Mouse (Mus musculus) left cerebral cortex, postnatal 14 days (tissue): ENCODE results near the gene Prox1. TPM values are rescaled to one million over a fixed set of nuclear protein-coding genes. Genes with fewer than 3 reads are reported as not detected.

Experiments used
- DNase-seq, 2 experiments: peaks; one replicate each; pipeline ENCODE4 v3.0.0; 2021 to 2022; ENCODE audit warnings: low spot score in 2 of 2, mixed read lengths in 1 of 2
- intact Hi-C: fragments of 180-260 bp; cut with DNase I; formaldehyde crosslinking; loops from one replicate; pipeline ENCODE4 v1.15.1; 2025
- long read RNA-seq, 2 experiments: library from polyadenylated mRNA; stranded (forward); transcript quantifications; one replicate each; pipeline ENCODE4 v2.0.0; 2021
- total RNA-seq, 2 experiments: library from RNA; stranded (reverse); gene quantifications; 2 replicates each; pipeline ENCODE4 v1.2.3; 2021

Prox1 gene
- 10 to 100 TPM in 1 of 2 experiments, 1 to 10 TPM in 1; 8.0 to 12.4 TPM for total RNA-seq
- long read RNA-seq, experiment 1, full-length matches to known transcripts, result 2 of 3 reads
- long read RNA-seq, experiment 1, partial matches to known transcripts, result 1 of 3 reads
- long read RNA-seq, experiment 1, other reads (novel, unspliced or antisense), result 0 of 3 reads
- long read RNA-seq, experiment 2, result 0 reads

DNA sequence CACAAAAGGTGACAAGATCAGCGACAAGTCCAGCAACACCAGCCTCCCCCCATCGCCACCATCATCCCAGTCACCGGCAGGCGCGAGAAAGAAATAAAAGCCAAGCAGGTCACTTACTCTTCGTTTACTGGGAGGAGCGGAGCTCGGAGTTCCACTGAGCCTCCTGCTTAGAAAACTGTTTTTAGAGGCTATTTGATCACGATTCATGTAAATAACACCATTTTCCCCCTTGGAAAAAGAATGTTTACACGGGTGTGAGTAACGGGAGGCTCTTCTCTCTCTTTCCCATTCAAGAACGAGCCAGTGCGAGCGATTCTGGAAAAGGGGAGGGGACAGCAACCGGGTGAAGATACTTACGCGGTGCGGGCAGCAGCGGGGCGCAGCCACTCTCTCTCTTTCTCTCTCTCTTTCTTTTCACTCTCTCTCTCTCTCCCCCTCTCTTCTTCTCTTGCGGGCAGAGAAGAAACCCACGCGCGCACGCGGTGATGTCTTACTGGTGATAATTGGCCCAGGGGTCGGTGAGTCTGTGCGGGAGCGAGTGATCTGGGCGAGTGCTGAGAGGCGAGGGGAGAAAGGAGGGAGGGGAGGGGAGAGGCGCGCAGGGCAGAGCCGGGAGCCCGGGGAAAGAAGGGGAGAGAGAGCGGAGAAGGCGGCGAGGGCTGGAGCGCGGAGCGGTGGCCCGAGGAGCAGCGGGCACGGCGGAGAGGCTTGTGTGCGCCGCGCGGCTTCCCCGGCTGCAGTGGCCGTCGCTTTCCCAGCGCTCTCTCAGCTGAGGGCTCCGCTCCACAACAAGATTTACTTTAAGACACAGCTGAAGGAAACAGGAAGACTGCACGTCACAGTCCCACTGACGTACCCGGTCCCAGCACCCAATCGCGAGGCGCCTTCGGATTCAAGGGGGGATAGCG, at the start of gene Prox1:
Gene Prox1, minus strand, starts transcription at position 804 of the 908 bp plus-strand sequence.
- DNase-seq, result peak; percentile 50 to 65
- intact Hi-C loops, result no loop called here

GRCm38 (mm10) chr1:190216621-190217020, 46.1 kb upstream of the Prox1 start:
- intact Hi-C loops, result no loop called here

GRCm38 (mm10) chr1:190214626-190215025, 44.1 kb upstream of the Prox1 start:
- DNase-seq, result no peak
- intact Hi-C loops, result no loop called here

More at GRCm38 (mm10) chr1:190216621-190217020, 46.1 kb upstream of the Prox1 start:
- no peak for DNase-seq

DNA sequence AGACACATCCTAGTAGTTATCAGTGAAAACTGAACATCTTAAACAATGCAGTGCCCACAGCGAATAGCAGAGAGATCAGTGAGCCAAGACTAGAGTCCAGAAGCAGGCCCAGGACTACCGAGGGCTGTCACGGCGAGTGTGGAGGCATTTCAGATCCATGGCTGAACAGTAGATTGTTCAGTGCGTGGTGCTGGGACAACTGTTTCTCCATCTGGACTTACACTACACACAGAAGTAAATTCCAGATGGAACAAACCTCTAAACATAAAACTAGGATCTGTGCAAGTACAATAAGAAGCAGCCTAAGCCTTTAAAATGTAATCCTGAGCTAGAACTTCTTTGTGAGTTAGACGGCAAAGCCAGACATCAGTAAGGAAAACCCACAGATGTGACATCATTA, 42.7 kb upstream of the Prox1 start:
- DNase-seq, result peak; percentile 7 to 9
- intact Hi-C loops, result no loop called here

- no peak for DNase-seq
- intact Hi-C loops, result no loop called here
Observed at GRCm38 (mm10) chr1:190207246-190207645, 36.7 kb upstream of the Prox1 start.

GRCm38 (mm10) chr1:190205691-190206090, 35.2 kb upstream of the Prox1 start:
- intact Hi-C loops, result no loop called here
- no peak for DNase-seq

DNA sequence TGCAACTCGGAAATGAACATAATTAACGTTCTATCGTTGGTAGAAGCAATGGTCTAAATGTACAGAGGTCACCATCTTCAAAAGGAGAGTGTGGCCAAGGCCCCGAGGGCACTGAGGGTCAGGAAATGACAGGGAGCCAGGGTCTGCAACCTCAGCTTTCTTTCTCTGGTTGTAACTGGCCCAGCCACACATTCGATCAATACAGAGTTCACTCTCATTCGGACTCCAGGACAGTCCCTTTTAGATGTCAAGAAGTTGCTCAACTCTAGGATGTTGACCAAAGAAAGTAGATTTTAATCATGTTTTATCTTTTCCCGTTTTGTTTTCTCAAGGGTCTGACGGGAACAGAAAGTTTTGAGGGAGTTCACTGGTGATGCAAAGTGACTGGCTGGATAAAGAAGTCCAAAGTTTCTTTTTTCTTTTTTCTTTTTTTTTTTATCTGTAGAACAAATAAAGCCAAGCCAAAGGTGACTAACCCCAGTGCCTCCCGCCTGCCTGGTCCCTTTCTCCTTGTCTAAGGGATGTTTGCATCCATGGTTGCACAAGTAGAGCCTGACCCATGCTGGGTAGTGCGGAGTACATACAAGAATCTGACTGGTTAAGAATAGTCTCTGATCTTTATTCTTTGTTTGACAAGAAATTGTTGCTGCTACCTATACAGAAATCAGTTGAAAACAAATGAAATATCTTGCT, 34.0 kb upstream of the Prox1 start:
- no peak for DNase-seq
- intact Hi-C loops, result no loop called here

- DNase-seq, result no peak
- intact Hi-C loops, result no loop called here
Observed at GRCm38 (mm10) chr1:190201696-190202095, 31.2 kb upstream of the Prox1 start.

- DNase-seq, result no peak
- intact Hi-C loops, result no loop called here
Observed at GRCm38 (mm10) chr1:190200996-190201395, 30.5 kb upstream of the Prox1 start.

DNA sequence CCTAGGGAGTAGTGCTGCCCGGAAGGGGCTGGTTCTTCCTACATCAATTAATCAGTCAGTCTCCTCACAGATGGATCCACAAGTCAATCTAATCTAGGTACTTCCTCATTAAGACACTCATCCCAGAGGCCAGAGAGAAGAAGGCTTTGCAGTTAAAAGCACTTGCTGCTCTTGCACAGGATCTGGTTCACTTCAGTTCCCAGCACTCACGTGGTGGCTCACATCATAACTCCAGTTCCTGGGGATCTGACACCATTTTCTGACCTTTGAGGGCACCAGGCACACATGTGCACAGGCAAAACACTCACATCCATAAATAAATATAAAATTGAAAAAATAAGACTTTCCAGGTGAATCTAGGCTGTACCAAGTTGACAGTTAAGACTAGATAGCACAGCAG, 27.7 kb upstream of the Prox1 start:
- no peak for DNase-seq
- intact Hi-C loops, result no loop called here

DNA sequence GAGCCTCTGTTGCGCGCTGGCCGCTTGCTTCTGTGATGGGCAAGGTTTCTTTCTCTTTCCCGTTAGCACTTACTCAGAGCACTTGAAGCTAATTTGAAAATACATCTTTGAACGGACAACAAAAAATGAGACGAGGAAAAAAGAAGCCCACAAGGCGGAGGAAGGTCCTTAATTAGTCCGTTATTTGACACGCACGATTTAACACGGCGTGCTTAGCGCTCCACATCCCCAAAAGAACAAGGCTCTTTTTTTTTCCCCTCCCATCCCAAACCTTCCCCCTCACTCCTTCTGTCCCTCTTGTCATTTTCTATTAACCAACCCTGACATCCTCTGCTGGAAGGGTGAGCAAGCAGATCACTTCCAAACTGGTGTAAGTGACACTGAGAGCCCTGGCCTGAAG, 21.5 kb upstream of the Prox1 start:
- DNase-seq, result no peak
- intact Hi-C loops, result no loop called here

GRCm38 (mm10) chr1:190190231-190190965, 19.9 kb upstream of the Prox1 start:
- intact Hi-C loops, result no loop called here
- no peak for DNase-seq

DNA sequence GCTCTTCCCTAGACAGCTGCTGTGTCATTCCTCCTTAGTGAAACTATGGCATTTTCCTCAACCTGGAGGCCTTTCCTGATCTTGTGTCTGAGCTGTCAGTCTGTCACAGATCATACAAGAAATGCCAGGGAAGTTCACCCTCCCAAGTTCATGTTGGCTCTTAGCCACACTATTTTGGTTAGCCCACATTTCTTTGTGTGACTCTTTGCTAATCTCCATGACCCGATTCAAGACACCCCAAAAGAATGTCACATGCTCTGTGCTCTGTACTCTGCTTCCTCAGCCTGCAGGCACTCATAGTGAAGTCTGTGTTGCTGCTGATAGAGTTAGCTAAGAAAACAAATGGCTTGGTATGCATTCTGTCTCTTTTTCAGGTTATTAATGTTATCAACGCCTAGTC, 18.6 kb upstream of the Prox1 start:
- intact Hi-C loops, result no loop called here
- DNase-seq, result no peak

DNA sequence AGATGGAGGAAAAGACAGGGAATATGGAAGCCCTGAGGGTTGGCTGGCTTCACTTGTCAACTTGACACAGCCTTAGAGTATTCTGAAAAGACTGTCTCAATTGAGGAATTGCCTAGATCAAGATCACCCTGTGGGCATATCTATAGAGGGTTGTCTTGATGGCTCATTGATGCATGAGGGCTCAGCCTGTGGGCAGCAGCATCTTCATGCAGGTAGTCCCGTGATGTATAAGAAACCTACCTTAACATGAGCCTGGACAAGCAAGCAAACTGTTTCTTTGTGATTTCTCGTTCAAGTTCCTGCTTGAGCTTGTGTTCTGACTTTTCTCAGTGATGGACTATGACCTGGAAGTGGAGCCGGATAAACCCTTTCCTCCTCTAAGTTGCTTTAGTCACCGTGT, 15.8 kb upstream of the Prox1 start:
- intact Hi-C loops, result no loop called here
- no peak for DNase-seq

GRCm38 (mm10) chr1:190185284-190185683, 14.8 kb upstream of the Prox1 start:
- intact Hi-C loops, result no loop called here
- no peak for DNase-seq

DNA sequence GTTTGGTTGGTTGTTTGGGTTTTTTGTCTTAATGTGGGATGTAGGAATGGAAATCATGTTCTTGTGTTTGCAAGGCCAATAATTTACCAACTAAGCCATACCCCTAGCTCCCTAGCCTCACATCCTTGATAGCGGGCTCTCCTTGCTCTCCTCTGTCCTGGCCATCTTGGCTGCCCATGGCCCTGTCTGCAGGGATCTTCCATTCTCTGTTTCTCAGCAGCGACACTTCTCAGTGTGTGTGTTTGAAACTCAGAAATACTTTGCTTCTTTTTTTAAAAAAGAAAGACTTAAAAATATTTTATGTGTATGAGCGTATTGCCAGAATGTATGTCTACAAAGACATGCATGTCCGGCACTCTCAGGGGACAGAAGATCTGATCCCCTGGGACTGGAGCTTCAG, 13.1 kb upstream of the Prox1 start:
- DNase-seq, result no peak
- intact Hi-C loops, result no loop called here

- intact Hi-C loops, result no loop called here
Observed at GRCm38 (mm10) chr1:190181765-190182164, 11.3 kb upstream of the Prox1 start.

GRCm38 (mm10) chr1:190180861-190181260, 10.3 kb upstream of the Prox1 start:
- DNase-seq, result no peak
- intact Hi-C loops, result no loop called here

More at GRCm38 (mm10) chr1:190181765-190182164, 11.3 kb upstream of the Prox1 start:
- no peak for DNase-seq

DNA sequence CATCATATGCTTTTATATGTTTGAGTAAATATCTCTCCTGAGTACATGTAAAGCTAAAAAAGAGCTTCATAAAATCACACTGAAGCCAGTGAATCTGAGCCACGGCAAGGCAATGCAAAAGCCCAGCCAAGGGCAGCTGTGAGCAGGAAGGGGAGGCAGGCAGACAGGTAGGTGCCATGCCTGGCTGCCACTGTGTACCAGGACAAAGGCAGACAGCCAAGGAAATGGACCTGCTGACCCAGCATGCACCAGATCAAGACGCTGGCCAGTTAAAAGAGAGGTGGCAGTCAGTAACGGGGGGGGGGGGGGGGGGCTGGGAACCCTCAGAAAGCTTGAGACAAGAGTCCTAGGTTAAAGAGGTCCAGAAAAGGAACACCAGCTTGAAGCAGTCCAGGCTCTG, 6.4 kb upstream of the Prox1 start:
- no peak for DNase-seq
- intact Hi-C loops, result no loop called here
